ENCODE assay signal across 12 mouse cellular contexts in the genomic region with DNA sequence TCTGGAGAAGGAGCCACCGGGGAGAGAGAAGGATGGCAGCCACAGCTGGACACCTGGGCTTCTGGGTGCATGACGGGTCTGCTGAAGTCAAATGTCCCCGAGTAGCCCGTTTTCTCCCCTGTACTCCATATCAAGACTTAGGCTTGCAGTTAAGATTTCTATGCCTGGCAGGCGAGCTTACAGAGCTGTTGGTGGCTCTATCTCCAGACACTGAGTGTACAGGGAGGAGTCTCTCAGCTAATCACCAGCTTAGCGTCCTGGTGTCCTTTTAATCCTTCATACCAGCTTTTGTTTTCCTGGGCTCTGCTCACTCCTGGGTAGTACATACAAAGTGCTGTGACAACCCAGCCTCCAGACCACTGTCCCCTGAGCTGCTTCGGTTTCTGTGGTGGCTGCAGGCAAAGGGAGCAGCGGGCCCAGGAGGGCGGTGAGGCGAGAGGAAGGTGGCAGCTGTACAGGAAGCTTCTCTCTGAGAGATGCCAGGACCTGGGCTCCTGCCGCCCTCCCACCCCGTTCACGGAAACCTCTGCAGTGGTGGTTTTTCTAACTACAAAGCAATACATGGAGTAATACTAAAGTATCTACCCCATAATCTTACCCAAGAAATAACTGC.
DNase-seq lines count a peak whose midpoint lies in the region; ATAC-seq and TF ChIP-seq lines count a peak whose summit lies in the region.
"Had no signal": no experiment of that assay in that cellular context is flagged by ENCODE, and none has a peak within 500 bp of the region (broad histone marks: within the 10 kb centered on the region; RNA-seq: fewer than 3 reads in every experiment).

No protein-coding gene starts in this region.

- H3K4me1 ChIP-seq in liver, embryonic 11.5 days (replicated peaks; ENCODE audit: control insufficient read depth, insufficient read depth, low read length), result peaks cover 8% of the 10 kb centered on the region
- peaks cover 41% of the 10 kb centered on the region for H3K4me1 ChIP-seq in limb, embryonic 10.5 days
- H3K4me1 ChIP-seq in stomach, postnatal 0 days (replicated peaks; ENCODE audit: control insufficient read depth, insufficient read depth), result peaks cover 6% of the 10 kb centered on the region; the same call in 1 of the 2 replicates
- H3K4me1 ChIP-seq: hindbrain, embryonic 15.5 days had no signal

- no peak overlapping the region for H3K4me3 ChIP-seq in liver, embryonic 11.5 days (ENCODE audit: low read depth, low read length)
- H3K4me3 ChIP-seq in limb, embryonic 10.5 days, result no peak overlapping the region
- H3K4me3 ChIP-seq in stomach, postnatal 0 days (ENCODE audit: low read depth, low read length), result no peak overlapping the region
- H3K4me3 ChIP-seq: hindbrain, embryonic 15.5 days; neural tube, embryonic 13.5 days had no signal

- no peak overlapping the region for H3K9ac ChIP-seq in liver, embryonic 11.5 days (ENCODE audit: low read depth, low read length)
- H3K9ac ChIP-seq in stomach, postnatal 0 days (ENCODE audit: low read length), result no peak overlapping the region; the same call in 1 of the 2 replicates
- H3K9ac ChIP-seq: hindbrain, embryonic 15.5 days; neural tube, embryonic 13.5 days had no signal

- no peak for TF ChIP-seq EP300 in stomach, postnatal 0 days (optimal IDR thresholded peaks at IDR 0.05)

- ATAC-seq in cerebellum, adult (ENCODE audit: insufficient number of reproducible peaks, low FRiP score, low TSS enrichment), result no peak
- ATAC-seq in liver, embryonic 11.5 days (replicated peaks; ENCODE audit: low FRiP score), result 0 out of 2 replicates have a peak, but pooled peaks have one; percentile 23
- ATAC-seq in stomach, postnatal 0 days (ENCODE audit: low FRiP score, low TSS enrichment), result no peak
- ATAC-seq: forebrain, embryonic 16.5 days; lung, postnatal 0 days had no signal

- H3K27ac ChIP-seq in liver, embryonic 11.5 days (ENCODE audit: low read depth, low read length), result no peak overlapping the region
- peak overlapping the region; percentile 61 for H3K27ac ChIP-seq in limb, embryonic 10.5 days
- H3K27ac ChIP-seq in stomach, postnatal 0 days (replicated peaks), result peak overlapping the region; percentile 37
- H3K27ac ChIP-seq: hindbrain, embryonic 15.5 days; neural tube, embryonic 13.5 days had no signal

- H3K9me3 ChIP-seq in liver, embryonic 11.5 days (ENCODE audit: control insufficient read depth, low read length), result no peaks in the 10 kb centered on the region
- no peaks in the 10 kb centered on the region for H3K9me3 ChIP-seq in limb, embryonic 10.5 days (replicated peaks)
- H3K9me3 ChIP-seq in stomach, postnatal 0 days (ENCODE audit: control insufficient read depth, low read length), result no peaks in the 10 kb centered on the region
- H3K9me3 ChIP-seq: hindbrain, embryonic 15.5 days; neural tube, embryonic 13.5 days had no signal

- DNase-seq in cerebellum, adult 18-20 months, result peak; percentile 44 to 53
- DNase-seq in liver, embryonic 11.5 days (ENCODE audit: low spot score), result no peak
- no peak for DNase-seq in liver
- DNase-seq in limb, embryonic 10.5 days (ENCODE audit: low spot score), result no peak
- DNase-seq in stomach, postnatal 0 days (ENCODE audit: low spot score), result no peak
- no peak for DNase-seq in frontal cortex, postnatal 14 days (ENCODE audit: low spot score in 2 of 2)
- no peak for DNase-seq in kidney, postnatal 14 days

- no peaks in the 10 kb centered on the region for H3K27me3 ChIP-seq in liver, embryonic 11.5 days (replicated peaks; ENCODE audit: control insufficient read depth, insufficient read depth, low read length)
- H3K27me3 ChIP-seq in limb, embryonic 10.5 days (ENCODE audit: low read depth, poor library complexity, severe bottlenecking), result no peaks in the 10 kb centered on the region
- no peaks in the 10 kb centered on the region for H3K27me3 ChIP-seq in stomach, postnatal 0 days (ENCODE audit: control insufficient read depth, insufficient read depth, low read length)
- H3K27me3 ChIP-seq: hindbrain, embryonic 15.5 days; neural tube, embryonic 13.5 days had no signal

- no peak for TF ChIP-seq CTCF in stomach, postnatal 0 days (IDR thresholded peaks at IDR 0.05; ENCODE audit: low read depth)

- H3K4me2 ChIP-seq in liver, embryonic 11.5 days, result no peak overlapping the region
- H3K4me2 ChIP-seq in stomach, postnatal 0 days (replicated peaks; ENCODE audit: low read depth), result no peak overlapping the region
- H3K4me2 ChIP-seq: hindbrain, embryonic 15.5 days; neural tube, embryonic 13.5 days had no signal

- 64% methylated on average over 13 of the region's 13 CpGs for WGBS in liver, embryonic 11.5 days
- WGBS in limb, embryonic 10.5 days, result 71% methylated on average over 13 of the region's 13 CpGs
- 70% methylated on average over 13 of the region's 13 CpGs for WGBS in stomach, postnatal 0 days

- 0 out of 2 replicates have a peak, but pooled peaks cover 2% of the 10 kb centered on the region for H3K36me3 ChIP-seq in liver, embryonic 11.5 days (ENCODE audit: control insufficient read depth, insufficient read depth, low read length)
- peaks cover 3% of the 10 kb centered on the region; the same call in 1 of the 2 replicates for H3K36me3 ChIP-seq in limb, embryonic 10.5 days
- peaks cover 9% of the 10 kb centered on the region; the same call in 1 of the 2 replicates for H3K36me3 ChIP-seq in stomach, postnatal 0 days (ENCODE audit: control insufficient read depth, insufficient read depth, low read length)

Comparison
In these comparisons a context has a peak if more than half of its experiments do, and no peak if none do; other contexts are left out.
1. DNase-seq: peak in cerebellum, adult 18-20 months (2 of 2); none in liver, embryonic 11.5 days (single experiment), liver (single experiment), limb, embryonic 10.5 days (single experiment), stomach, postnatal 0 days (single experiment), frontal cortex, postnatal 14 days (0 of 2) and kidney, postnatal 14 days (single experiment).